In the genomic region with DNA sequence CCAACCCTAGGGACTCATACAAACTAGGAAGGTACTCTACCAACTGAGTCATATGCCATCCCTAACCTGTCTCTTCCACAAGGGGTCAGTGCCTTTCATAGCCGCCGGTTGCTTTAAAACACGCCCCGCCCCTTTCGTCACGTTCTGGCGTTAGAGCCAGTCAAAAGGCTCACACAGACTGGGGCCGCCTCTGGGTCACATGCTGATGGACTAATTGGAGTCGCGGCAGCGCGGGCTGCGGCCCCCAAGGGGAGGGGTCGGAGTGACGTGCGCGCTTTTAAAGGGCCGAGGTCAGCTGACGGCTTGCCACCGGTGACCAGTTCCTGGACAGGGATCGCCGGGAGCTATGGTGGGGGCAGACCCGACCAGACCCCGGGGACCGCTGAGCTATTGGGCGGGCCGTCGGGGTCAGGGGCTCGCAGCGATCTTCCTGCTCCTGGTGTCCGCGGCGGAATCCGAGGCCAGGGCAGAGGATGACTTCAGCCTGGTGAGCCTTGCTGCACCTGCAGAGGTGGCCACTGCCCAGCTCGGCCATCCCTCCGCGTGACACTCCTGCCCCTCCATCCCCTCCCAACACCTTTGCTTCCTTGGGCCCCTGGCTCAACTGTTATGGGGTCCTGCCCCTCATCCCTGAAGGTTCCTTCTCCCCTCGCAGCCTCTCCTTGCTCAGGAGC, we compare ENCODE assay signal across 8 mouse cellular contexts. TPM values are rescaled to one million over a fixed set of nuclear protein-coding genes. Genes with fewer than 3 reads are reported as not detected.
DNase-seq lines count a peak whose midpoint lies in the region; ATAC-seq lines count a peak whose summit lies in the region.

A gene (plus strand): TSS at position 193 of the 674 bp plus-strand sequence.

- peaks cover 13% of the 10 kb centered on the region; the same call in 1 of the 2 replicates for H3K36me3 ChIP-seq in hindbrain, embryonic 12.5 days

- peak within 1 kb of the TSS; percentile 80 for H3K9ac ChIP-seq in hindbrain, embryonic 12.5 days

- ATAC-seq in hindbrain, embryonic 12.5 days (ENCODE audit: low FRiP score) = peak; percentile 97

- peak; percentile 99 for DNase-seq in NIH3T3 (ENCODE audit: low read depth)
- peak; percentile 100 for DNase-seq in cerebellum, postnatal 10 days
- DNase-seq in frontal cortex, postnatal 10 days (ENCODE audit: low spot score in 2 of 2) = peak; percentile 98
- peak; percentile 95 to 99 for DNase-seq in layer of hippocampus, postnatal 14 days (ENCODE audit: low spot score in 2 of 2)
- DNase-seq in lung, postnatal 14 days = peak; percentile 99
- DNase-seq in retina, adult 2 months (ENCODE audit: low read depth, low spot score) = peak; percentile 94
- DNase-seq in thymus, postnatal 36 days = peak; percentile 91 to 95

- H3K4me2 ChIP-seq in hindbrain, embryonic 12.5 days (replicated peaks) = peak within 1 kb of the TSS; percentile 98

- under 1% methylated on average over 38 of the region's 38 CpGs for WGBS in hindbrain, embryonic 12.5 days

- H3K4me3 ChIP-seq in hindbrain, embryonic 12.5 days = peak within 1 kb of the TSS; percentile 65

- H3K27ac ChIP-seq in hindbrain, embryonic 12.5 days = peak within 1 kb of the TSS; percentile 36; the same call in 1 of the 2 replicates

- no peaks in the 10 kb centered on the region for H3K9me3 ChIP-seq in hindbrain, embryonic 12.5 days (replicated peaks)

- no peaks in the 10 kb centered on the region for H3K27me3 ChIP-seq in hindbrain, embryonic 12.5 days

- H3K4me1 ChIP-seq in hindbrain, embryonic 12.5 days = peaks cover 15% of the 10 kb centered on the region

RNA-seq across cellular contexts. Expression of the gene that starts here (rescaled TPM):
- polyA plus RNA-seq in hindbrain, embryonic 12.5 days (2016; fragmentation: Nextera tagmentation; extraction: Ambion mirVana) = 25.2 and 28.2 TPM in 2 replicates
- 10 to 100 TPM; 31.9 to 32.9 TPM for total RNA-seq in layer of hippocampus, postnatal 14 days (2021)

Comparison
In these comparisons a context has a peak if more than half of its experiments do, and no peak if none do; other contexts are left out.
1. Peak in every context shown above with its lines: DNase-seq, ATAC-seq, H3K4me3 ChIP-seq and H3K27ac ChIP-seq.